Mouse (Mus musculus) erythroblast, adult 5-6 weeks (primary cell): Measurements from ENCODE around the gene Fhad1. TPM values are rescaled to one million over a fixed set of nuclear protein-coding genes. Genes with fewer than 3 reads are reported as not detected.
A peak's percentile ranks its signal among the peaks of the same experiment; 100 is the strongest.

Experiments used
- ATAC-seq: replicated peaks from 2 replicates; pipeline ENCODE4 v1.8.0; 2016; ENCODE audit warnings: moderate number of reproducible peaks, mild to moderate bottlenecking, moderate TSS enrichment, inconsistent platforms; ENCODE audit not compliant: poor library complexity, low FRiP score, severe bottlenecking
- total RNA-seq, 2 experiments: library from RNA; stranded (forward) in 1 of 2; stranded (reverse) in 1 of 2; fragments of 150-400 nt in 1 of 2; fragments of 200-764, 138-1000 nt in 1 of 2; gene quantifications; 2 replicates each; pipeline versions ENCODE4 v1.2.3 to v1.2.4; 2015 to 2017; ENCODE audit warnings: low replicate concordance in 2 of 2

Fhad1 gene
- total RNA-seq, 2 experiments from 2014 or later, result 0.17 TPM; not detected in 1

GRCm38 (mm10) chr4:141898905-141899304 is 116.0 kb downstream of the Fhad1 start:
- ATAC-seq, result no peak

- no peak for ATAC-seq
Observed at GRCm38 (mm10) chr4:141897838-141898237, 117.0 kb downstream of the Fhad1 start.

GRCm38 (mm10) chr4:141897225-141897624 is 117.7 kb downstream of the Fhad1 start:
- no peak for ATAC-seq

- ATAC-seq, result no peak
Observed at GRCm38 (mm10) chr4:141895772-141896171, 119.1 kb downstream of the Fhad1 start.

- ATAC-seq, result no peak
Observed at GRCm38 (mm10) chr4:141893157-141893784, 121.6 kb downstream of the Fhad1 start.

GRCm38 (mm10) chr4:141886385-141886968 is 128.4 kb downstream of the Fhad1 start:
- ATAC-seq, result no peak

GRCm38 (mm10) chr4:141885451-141885850 is 129.4 kb downstream of the Fhad1 start:
- ATAC-seq, result no peak

GRCm38 (mm10) chr4:141882858-141883257 is 132.0 kb downstream of the Fhad1 start:
- ATAC-seq, result no peak

- no peak for ATAC-seq
Observed at GRCm38 (mm10) chr4:141881950-141882349, 132.9 kb downstream of the Fhad1 start.

- no peak for ATAC-seq
Observed at GRCm38 (mm10) chr4:141881289-141881914, 133.5 kb downstream of the Fhad1 start.

- no peak for ATAC-seq
Observed at GRCm38 (mm10) chr4:141879875-141880274, 135.0 kb downstream of the Fhad1 start.

- ATAC-seq, result no peak
Observed at GRCm38 (mm10) chr4:141879074-141879473, 135.8 kb downstream of the Fhad1 start.

- no peak for ATAC-seq
Observed at GRCm38 (mm10) chr4:141878621-141879020, 136.3 kb downstream of the Fhad1 start.

GRCm38 (mm10) chr4:141875481-141876108 is 139.3 kb downstream of the Fhad1 start:
- ATAC-seq, result peak; percentile 2; the same call in 1 of the 2 replicates

- peak; percentile 86 for ATAC-seq
Observed at GRCm38 (mm10) chr4:141874601-141875460, 140.1 kb downstream of the Fhad1 start, which contains the start of gene Efhd2. TSS of gene Efhd2 (minus strand) at chr4:141874920.

GRCm38 (mm10) chr4:141874111-141874600 is 140.7 kb downstream of the Fhad1 start:
- no peak for ATAC-seq

GRCm38 (mm10) chr4:141872977-141873376 is 141.9 kb downstream of the Fhad1 start:
- ATAC-seq, result no peak

GRCm38 (mm10) chr4:141871909-141872308 is 143.0 kb downstream of the Fhad1 start:
- ATAC-seq, result no peak

GRCm38 (mm10) chr4:141871333-141871725 is 143.6 kb downstream of the Fhad1 start:
- ATAC-seq, result no peak
